Mouse (Mus musculus): ENCODE results near the gene Acd. TPM values are rescaled to one million over a fixed set of nuclear protein-coding genes. Genes with fewer than 3 reads are reported as not detected.

Gene Acd
- polyA plus RNA-seq, 1 experiment from 2014 or later: 22.4 TPM

DNA sequence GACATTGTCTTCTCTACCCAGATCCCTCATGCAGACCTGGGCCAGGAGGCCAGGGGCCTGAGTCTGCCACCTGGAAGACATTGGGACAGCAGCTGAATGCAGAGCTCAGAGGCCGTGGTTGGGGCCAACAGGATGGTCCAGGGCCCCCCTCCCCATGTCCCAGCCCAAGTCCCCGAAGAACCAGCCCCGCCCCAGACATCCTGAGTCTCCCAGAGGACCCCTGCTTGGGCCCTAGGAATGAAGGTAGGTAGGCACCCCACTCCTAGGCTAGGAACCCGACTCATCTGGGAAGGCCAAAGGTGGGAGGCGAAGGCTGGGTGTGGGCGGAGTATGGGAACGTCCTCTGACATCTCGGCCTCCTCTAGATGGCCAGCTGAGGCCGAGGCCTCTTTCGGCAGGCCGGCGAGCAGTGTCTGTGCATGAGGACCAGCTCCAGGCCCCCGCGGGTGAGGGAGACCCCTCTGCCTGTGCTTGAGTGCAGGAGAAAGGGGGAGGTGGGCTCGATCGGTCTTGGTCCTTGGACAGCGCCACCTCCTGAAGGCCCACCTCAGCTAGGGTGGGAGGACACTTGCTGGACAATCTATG, 3.6 kb downstream of the Acd start:
- no peak overlapping the region for H3K9ac ChIP-seq (replicated peaks)
- H3K27ac ChIP-seq (ENCODE audit: low read depth): no peak overlapping the region
- 88% methylated on average over 16 of the region's 17 CpGs for WGBS (ENCODE audit: insufficient replicate concordance)
- no peak overlapping the region for H3K4me2 ChIP-seq (ENCODE audit: low read depth, low read length)
- TF ChIP-seq CTCF (IDR thresholded peaks at IDR 0.05; ENCODE audit: low read depth) (no peak), EP300 (IDR thresholded peaks at IDR 0.05; ENCODE audit: low read depth) (no peak)
- peaks cover 21% of the 10 kb centered on the region for H3K4me1 ChIP-seq (ENCODE audit: insufficient read depth)
- H3K9me3 ChIP-seq (ENCODE audit: low read length): no peaks in the 10 kb centered on the region
- no peak overlapping the region for H3K4me3 ChIP-seq (ENCODE audit: low read depth, low read length)
- ATAC-seq (no peak), DNase-seq (no peak)
- H3K36me3 ChIP-seq (replicated peaks; ENCODE audit: insufficient read depth, low read length): peaks cover 23% of the 10 kb centered on the region
- H3K27me3 ChIP-seq (ENCODE audit: insufficient read depth, low read length): 0 out of 2 replicates have a peak, but pooled peaks cover 4% of the 10 kb centered on the region

DNA sequence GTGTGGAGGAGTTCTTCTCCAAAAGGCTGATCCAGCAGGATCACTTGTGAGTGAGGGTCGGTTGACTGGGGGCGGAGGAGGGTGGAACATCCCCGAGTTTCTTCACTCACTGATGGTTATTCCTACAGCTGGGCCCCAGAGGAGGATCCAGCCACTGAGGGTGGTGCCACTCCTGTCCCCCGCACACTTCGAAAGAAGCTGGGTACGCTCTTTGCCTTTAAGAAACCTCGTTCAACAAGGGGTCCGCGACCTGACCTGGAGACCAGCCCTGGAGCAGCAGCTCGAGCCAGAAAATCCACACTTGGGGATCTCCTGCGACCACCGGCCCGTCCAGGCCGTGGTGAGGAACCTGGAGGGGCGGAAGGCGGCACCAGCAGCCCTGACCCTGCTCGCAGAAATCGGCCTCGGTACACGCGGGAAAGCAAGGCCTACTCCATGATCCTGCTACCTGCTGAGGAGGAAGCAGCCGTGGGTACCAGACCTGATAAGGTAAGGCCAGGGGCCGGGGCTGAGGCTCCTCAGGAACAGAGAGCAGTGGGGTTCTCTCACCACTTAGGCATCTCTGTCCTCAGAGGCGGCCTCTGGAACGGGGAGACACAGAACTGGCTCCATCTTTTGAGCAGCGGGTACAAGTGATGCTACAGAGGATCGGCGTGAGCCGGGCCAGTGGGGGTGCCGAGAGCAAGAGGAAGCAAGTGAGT, 5.7 kb downstream of the Acd start:
- ATAC-seq (no peak), DNase-seq (peak; percentile 11)
- Histone ChIP-seq H3K4me3 (ENCODE audit: low read depth, low read length) (no peak overlapping the region), H3K9ac (replicated peaks) (no peak overlapping the region), H3K4me1 (ENCODE audit: insufficient read depth) (peaks cover 14% of the 10 kb centered on the region), H3K36me3 (replicated peaks; ENCODE audit: insufficient read depth, low read length) (peaks cover 23% of the 10 kb centered on the region), H3K9me3 (ENCODE audit: low read length) (no peaks in the 10 kb centered on the region), H3K27ac (ENCODE audit: low read depth) (no peak overlapping the region), H3K27me3 (ENCODE audit: insufficient read depth, low read length) (0 out of 2 replicates have a peak, but pooled peaks cover 4% of the 10 kb centered on the region), H3K4me2 (ENCODE audit: low read depth, low read length) (no peak overlapping the region)
- TF ChIP-seq EP300 (IDR thresholded peaks at IDR 0.05; ENCODE audit: low read depth) (no peak), CTCF (IDR thresholded peaks at IDR 0.05; ENCODE audit: low read depth) (no peak)
- WGBS (ENCODE audit: insufficient replicate concordance): 79% methylated on average over 30 of the region's 30 CpGs

DNA sequence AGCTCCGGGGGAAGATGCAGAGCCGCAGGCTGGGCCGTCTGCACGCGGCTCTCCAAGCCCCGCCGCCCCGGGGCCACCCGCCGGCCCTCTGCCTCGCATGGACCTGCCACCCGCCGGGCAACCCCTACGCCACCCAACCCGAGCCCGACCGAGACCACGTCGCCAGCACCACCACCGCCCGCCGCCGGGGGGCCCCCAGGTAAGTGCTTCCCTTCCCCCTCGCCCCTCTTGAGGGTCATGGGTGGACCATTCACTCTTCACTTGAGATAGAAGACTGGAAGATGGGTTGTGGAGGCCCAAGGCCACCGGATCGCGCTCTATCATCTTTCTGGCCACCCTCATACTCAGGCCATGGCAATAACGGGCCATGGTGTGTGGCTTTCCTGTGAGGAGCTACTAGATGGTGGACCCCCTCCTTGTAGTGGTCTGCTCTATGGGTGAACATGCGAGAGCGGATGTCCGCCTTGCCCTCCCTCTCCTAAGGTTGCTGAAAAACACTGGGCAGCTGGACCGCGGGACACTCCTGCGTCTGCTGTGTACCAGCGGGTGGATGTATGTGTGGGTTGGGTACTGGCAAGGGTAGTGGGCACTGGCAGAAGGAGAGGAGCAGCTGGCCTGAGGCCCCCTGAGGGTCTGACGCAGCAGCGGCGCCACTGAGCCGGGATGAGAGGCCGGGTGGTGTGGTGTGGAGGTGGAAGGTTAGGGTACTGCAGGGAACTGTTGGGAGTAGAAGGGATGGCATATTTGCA, 6.7 kb downstream of the Acd start:
- Histone ChIP-seq H3K4me3 (ENCODE audit: low read depth, low read length) (peak overlapping the region; percentile 38), H3K4me2 (ENCODE audit: low read depth, low read length) (peak overlapping the region; percentile 71), H3K36me3 (replicated peaks; ENCODE audit: insufficient read depth, low read length) (peaks cover 23% of the 10 kb centered on the region), H3K27me3 (ENCODE audit: insufficient read depth, low read length) (0 out of 2 replicates have a peak, but pooled peaks cover 4% of the 10 kb centered on the region), H3K9ac (replicated peaks) (0 out of 2 replicates have a peak overlapping the region, but pooled peaks have one; percentile 11), H3K27ac (ENCODE audit: low read depth) (no peak overlapping the region), H3K4me1 (ENCODE audit: insufficient read depth) (peaks cover 9% of the 10 kb centered on the region), H3K9me3 (ENCODE audit: low read length) (no peaks in the 10 kb centered on the region)
- 46% methylated on average over 38 of the region's 40 CpGs for WGBS (ENCODE audit: insufficient replicate concordance)
- ATAC-seq: peak; percentile 4; the same call in 1 of the 2 replicates
- no peak for DNase-seq
- no peak for TF ChIP-seq EP300 (IDR thresholded peaks at IDR 0.05; ENCODE audit: low read depth)
- no peak for TF ChIP-seq CTCF (IDR thresholded peaks at IDR 0.05; ENCODE audit: low read depth)

DNA sequence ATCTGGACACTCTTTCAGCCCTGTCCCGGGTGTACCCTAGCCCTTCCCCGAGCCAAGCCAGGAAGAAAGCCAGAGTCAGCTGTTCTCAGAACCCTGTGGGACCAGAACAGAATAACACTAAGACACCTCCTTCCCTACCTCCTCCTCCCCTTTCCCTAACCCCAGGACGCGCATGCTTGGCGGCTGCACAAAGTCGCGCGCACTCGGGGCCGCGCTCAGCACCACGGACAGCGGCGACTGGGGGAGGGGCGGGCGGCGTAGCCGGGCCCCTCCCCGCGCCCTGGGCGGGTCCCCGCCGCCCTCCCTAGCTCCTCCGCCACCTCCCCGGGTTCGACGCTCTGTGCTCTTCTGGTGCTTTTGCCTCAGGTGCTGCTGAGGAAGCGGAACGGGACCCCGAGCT, 7.3 kb downstream of the Acd start:
- Histone ChIP-seq H3K4me1 (ENCODE audit: insufficient read depth) (peaks cover 9% of the 10 kb centered on the region), H3K4me3 (ENCODE audit: low read depth, low read length) (peak overlapping the region; percentile 38), H3K36me3 (replicated peaks; ENCODE audit: insufficient read depth, low read length) (peaks cover 21% of the 10 kb centered on the region), H3K4me2 (ENCODE audit: low read depth, low read length) (peak overlapping the region; percentile 71), H3K9ac (replicated peaks) (0 out of 2 replicates have a peak overlapping the region, but pooled peaks have one; percentile 11), H3K27me3 (ENCODE audit: insufficient read depth, low read length) (0 out of 2 replicates have a peak, but pooled peaks cover 4% of the 10 kb centered on the region), H3K27ac (ENCODE audit: low read depth) (no peak overlapping the region), H3K9me3 (ENCODE audit: low read length) (no peaks in the 10 kb centered on the region)
- DNase-seq (peak; percentile 73), ATAC-seq (peak; percentile 66)
- WGBS (ENCODE audit: insufficient replicate concordance): 11% methylated on average over 28 of the region's 30 CpGs
- TF ChIP-seq EP300 (IDR thresholded peaks at IDR 0.05; ENCODE audit: low read depth): no peak
- no peak for TF ChIP-seq CTCF (IDR thresholded peaks at IDR 0.05; ENCODE audit: low read depth)

DNA sequence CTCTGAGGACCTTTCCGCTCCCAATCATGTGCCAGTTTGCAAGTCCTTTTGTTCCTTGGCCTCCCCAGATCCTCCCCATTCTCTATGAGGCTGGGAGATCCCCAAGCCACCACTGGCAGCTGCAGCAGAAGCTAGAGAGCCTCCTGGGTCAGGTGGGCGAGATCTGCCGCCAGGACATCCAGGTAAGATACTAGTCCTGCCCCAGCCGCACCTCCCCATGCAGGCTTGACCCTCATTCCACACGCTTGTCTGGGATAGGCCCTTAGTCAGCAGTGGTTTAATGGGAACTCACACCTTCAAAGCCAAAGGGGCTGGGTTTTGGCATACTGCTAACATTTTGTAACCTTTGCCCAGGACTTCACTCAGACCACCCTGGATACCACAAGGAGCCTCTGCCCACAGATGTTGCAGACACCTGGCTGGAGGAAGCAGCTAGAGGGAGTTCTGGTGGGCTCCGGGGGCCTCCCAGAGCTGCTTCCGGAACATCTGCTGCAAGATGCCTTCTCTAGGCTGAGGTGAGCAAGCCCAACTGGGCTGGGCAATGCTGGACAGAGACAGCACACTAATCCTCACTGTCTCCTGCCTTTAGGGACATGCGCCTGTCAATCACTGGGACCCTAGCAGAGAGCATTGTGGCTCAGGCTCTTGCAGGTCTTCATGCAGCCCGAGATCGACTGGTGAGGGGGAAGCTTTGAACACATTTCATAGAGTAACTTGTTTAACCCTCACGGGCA, 8.3 kb downstream of the Acd start:
- Histone ChIP-seq H3K36me3 (replicated peaks; ENCODE audit: insufficient read depth, low read length) (peaks cover 11% of the 10 kb centered on the region), H3K27me3 (ENCODE audit: insufficient read depth, low read length) (0 out of 2 replicates have a peak, but pooled peaks cover 4% of the 10 kb centered on the region), H3K9ac (replicated peaks) (no peak overlapping the region), H3K27ac (ENCODE audit: low read depth) (no peak overlapping the region), H3K4me3 (ENCODE audit: low read depth, low read length) (no peak overlapping the region), H3K9me3 (ENCODE audit: low read length) (no peaks in the 10 kb centered on the region), H3K4me1 (ENCODE audit: insufficient read depth) (peaks cover 9% of the 10 kb centered on the region), H3K4me2 (ENCODE audit: low read depth, low read length) (no peak overlapping the region)
- TF ChIP-seq CTCF (IDR thresholded peaks at IDR 0.05; ENCODE audit: low read depth): no peak
- TF ChIP-seq EP300 (IDR thresholded peaks at IDR 0.05; ENCODE audit: low read depth): no peak
- 88% methylated on average over 11 of the region's 11 CpGs for WGBS (ENCODE audit: insufficient replicate concordance)
- ATAC-seq (no peak), DNase-seq (no peak)

All from liver, postnatal 0 days (tissue).